Mouse (Mus musculus) hematopoietic stem cell, adult 5-6 weeks (primary cell): Measurements from ENCODE around the gene Mrps36. TPM values are rescaled to one million over a fixed set of nuclear protein-coding genes. Genes with fewer than 3 reads are reported as not detected.
"Not testable (repeated sequence)": the region's sequence is repeated elsewhere in the genome, so short reads cannot be mapped to it uniquely, and the experiment has no call there.

Source experiments
- ATAC-seq, 2 experiments: fragments of 125-278 bp in 1 of 2; replicated peaks in 1 of 2; 2 replicates each; pipeline ENCODE4 v1.8.0; 2016 to 2017; ENCODE audit warnings: inconsistent platforms in 2 of 2, mild to moderate bottlenecking in 2 of 2, moderate number of reproducible peaks in 2 of 2, low read depth in 1 of 2, moderate TSS enrichment in 1 of 2; ENCODE audit not compliant: low FRiP score in 2 of 2, poor library complexity in 2 of 2, severe bottlenecking in 2 of 2, insufficient read depth in 1 of 2, low TSS enrichment in 1 of 2
- total RNA-seq: library from RNA; stranded (forward); fragments of 172-1452, 232-1000 nt; gene quantifications from 2 replicates; pipeline ENCODE4 v1.2.3, GENCODE M21; 2017

Mrps36 gene
- 49.6 and 56.6 TPM in 2 replicates for total RNA-seq

DNA sequence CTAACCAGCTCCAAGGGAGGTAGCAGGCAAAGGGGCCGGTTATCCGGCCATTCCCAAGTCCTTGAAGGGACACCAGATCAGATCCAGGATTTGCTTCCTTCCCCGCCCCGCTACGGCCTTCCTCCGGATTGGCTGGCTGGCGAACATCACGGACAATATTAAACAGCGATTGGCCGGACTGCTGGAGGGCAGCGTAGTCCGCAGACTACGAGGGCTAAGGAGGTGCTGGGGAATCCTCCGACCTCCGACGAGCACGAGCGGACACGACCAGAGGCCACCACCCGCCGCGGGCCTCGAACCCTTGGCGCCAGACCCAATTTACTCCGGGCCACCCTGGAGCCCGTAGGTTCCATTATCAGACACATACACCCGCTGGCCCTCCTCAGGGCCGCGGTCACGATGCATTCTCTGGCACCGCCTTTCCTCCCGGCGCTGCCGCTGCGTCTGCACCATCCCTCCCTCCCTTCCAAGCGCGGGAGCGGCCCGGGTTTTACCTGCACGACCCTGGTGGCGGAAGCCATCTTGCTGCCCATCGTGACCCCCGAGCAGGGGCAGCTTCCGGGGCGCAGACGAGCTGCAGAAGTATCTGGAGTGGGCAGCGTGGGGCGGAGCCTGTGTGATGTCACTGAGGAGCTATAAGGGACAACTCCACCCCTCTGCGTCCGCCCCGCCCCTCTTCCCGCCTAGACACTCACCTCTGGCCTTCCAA lies at the start of gene Mrps36:
Gene Mrps36, minus strand, starts transcription at position 624 of the 709 bp plus-strand sequence.
- peak; percentile 89 to 95 for ATAC-seq

- no peak for ATAC-seq
Measured at GRCm38 (mm10) chr13:100789083-100789482, 44.6 kb upstream of the Mrps36 start.

DNA sequence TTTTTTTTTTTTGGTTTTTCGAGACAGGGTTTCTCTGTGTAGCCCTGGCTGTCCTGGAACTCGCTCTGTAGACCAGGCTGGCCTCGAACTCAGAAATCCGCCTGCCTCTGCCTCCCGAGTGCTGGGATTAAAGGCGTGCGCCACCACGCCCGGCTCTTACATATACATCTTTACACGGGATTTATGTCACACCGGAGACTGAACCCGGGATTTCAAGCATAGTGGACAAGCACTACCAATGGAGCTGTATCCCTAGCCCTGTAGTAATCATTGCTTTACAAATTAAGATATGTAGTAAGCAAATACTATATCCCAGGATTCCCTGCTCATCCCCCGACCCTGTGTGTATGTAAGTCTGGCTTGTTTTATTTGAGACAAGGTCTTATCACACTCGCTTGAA lies 43.6 kb upstream of the Mrps36 start:
- ATAC-seq, result not testable (repeated sequence)

DNA sequence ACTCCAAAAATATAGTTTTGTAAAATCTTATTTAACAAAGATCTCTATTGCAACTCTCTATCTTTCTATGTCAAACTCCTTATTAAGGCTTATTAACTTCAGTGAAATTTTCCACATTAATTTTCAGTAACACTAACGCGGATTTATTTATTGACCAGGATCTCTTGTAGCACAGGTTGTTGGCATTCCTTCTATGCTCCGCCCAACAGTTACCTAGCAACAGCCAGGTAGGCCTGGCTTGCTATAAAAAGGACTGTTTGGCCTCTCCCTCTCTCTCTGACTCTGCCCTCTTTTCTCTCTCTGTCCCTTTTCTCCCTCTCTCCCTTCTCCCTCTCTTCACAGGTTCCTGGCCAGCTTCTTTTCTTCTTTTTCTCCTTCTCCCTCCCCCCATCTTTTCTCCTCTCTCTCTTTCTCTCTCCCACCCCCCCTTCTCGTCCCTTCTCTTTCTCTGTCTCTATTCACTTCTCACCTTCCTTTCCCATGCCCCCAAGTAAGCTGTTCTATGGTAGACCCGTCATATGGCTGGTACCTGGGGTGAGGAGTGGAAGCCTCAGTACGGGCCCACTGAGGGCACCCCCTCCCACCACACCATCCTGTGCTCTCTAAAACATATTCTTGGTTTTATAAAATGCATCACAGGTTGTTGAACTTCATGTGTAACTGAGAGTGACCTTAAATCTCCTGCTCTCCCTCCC lies 43.0 kb upstream of the Mrps36 start:
- ATAC-seq, result no peak

- ATAC-seq, result peak; percentile 93 to 98
Measured at GRCm38 (mm10) chr13:100786414-100786867, 42.0 kb upstream of the Mrps36 start, which contains the start of gene Ccnb1. Gene Ccnb1 (minus strand): TSS chr13:100786570.

DNA sequence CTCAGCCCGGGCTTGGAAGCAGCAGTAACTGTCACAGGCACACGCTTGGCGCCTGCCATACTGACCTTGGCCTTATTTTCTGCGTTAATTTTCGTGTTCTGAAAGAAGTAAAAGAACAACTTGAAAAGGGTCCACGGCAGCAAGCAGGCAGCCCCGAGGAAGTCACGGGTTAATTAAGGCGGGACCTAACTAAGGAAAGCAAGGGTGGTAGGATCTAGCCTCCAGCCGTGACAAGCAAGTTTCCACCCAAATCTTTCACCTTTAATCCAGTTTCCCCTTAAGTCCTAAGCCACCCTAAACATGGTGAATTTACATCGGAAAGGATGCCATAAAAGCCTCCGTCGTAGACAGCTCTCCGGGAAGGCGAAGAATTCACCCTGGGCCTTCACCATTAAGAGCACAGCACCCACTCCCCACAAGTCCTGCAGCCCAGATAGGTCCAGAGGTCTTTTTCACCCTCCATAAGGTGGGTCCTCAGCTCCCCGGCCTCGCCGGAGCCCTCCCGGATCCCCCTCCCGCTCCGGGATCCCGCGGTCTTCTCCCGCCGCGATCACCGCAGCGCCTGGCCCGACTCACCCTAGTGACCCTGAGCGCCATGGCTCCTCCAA lies 41.5 kb upstream of the Mrps36 start:
- peak; percentile 23 to 47; a peak in 2 of 4 replicates for ATAC-seq

DNA sequence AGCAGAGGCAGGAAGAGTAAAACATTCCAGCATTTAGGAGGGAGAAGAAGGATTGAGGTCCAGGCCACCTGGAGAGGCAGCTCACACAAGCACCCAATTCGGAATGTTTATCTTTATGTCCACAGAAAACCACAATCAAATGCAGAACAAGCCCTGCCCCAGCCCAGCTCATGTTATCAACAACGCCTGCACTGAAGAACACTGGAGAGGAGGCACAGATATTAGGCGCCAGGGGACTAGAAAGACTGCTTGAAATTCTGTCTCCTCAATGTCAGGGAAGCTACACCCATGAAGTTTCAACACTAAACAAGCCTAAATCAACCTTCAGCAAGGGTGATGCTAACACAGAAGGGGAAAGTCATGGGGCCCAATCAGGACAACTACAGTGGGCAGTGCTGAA lies 33.0 kb upstream of the Mrps36 start:
- no peak; a peak in 1 of 4 replicates for ATAC-seq

- no peak for ATAC-seq
Measured at GRCm38 (mm10) chr13:100776710-100777109, 32.3 kb upstream of the Mrps36 start.

GRCm38 (mm10) chr13:100776056-100776419 lies 31.6 kb upstream of the Mrps36 start:
- 0 out of 4 replicates have a peak, but pooled peaks of 1 of the 2 experiments have one; percentile 6 for ATAC-seq

GRCm38 (mm10) chr13:100775252-100776055 lies 31.0 kb upstream of the Mrps36 start, which contains the start of gene Cenph:
Gene Cenph (minus strand): TSS chr13:100775899.
- ATAC-seq, result peak; percentile 98 to 99

GRCm38 (mm10) chr13:100774704-100775103 lies 30.2 kb upstream of the Mrps36 start:
- no peak for ATAC-seq

DNA sequence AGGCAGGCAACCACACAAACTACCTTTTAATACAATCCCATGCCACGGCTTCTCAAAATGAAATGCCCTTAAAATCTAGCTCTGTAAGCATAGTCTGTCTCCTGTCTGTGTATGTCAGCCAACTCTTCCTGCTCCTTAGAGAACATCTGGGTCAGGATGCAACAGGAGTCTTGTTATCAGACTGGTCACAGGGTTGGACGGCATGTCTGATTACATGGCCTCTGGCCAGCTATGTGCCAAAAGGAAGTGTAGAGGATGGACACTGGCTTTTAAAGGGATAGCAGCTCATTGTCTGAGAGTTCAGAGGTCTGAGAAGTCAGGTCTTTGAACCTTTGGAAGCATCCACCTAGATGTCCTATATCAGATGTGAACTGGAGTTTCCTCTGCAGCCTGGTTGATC lies 10.9 kb upstream of the Mrps36 start:
- no peak for ATAC-seq

DNA sequence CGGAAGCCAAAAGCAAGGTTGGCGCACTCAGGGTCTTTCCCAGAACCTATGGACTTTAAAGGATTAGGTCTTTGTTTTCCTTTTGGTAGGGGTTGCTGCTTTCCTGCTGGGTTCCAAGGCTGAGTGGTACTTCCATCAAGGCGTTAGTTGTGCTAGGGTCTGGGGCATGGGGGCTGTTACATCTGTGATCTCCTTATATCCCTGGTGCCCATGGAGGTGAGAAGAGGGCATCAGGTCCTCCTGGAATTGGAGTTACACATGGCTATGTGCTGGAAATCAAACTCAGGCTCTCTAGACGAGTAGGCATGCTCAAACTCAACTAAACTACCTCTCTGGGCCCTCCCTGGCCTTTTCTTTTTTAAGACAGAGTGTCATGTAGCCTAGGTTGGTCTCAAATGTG lies 9.7 kb upstream of the Mrps36 start:
- ATAC-seq, result no peak

GRCm38 (mm10) chr13:100753011-100753410 lies 8.6 kb upstream of the Mrps36 start:
- ATAC-seq, result no peak

GRCm38 (mm10) chr13:100752529-100752928 lies 8.1 kb upstream of the Mrps36 start:
- no peak for ATAC-seq

DNA sequence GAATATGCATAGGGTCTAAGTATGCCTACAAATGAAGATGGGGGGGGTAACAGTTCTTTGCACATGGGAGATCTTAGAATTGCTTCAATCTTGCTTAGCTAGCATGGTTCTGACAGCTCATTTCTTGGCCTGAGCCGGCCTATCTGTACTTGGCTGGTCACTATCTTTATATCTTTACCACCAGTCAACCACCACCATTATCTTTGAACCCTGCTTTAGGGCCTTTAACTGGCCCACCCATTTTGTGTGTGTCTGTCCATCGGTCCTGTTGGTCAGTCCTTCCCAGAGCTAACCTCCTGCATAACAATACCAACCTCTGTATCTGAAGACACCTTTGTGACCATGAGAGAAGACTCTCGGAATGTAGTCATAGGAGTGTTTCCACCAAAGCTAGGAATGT lies 6.9 kb upstream of the Mrps36 start:
- ATAC-seq, result 0 out of 4 replicates have a peak, but pooled peaks of 1 of the 2 experiments have one; percentile 7

- ATAC-seq, result peak; percentile 62 to 67; a peak in 3 of 4 replicates
Measured at GRCm38 (mm10) chr13:100750799-100751198, 6.3 kb upstream of the Mrps36 start.
